Mouse (Mus musculus): ENCODE results near the gene Ankrd12. TPM values are rescaled to one million over a fixed set of nuclear protein-coding genes. Genes with fewer than 3 reads are reported as not detected.
"Not testable (repeated sequence)": the region's sequence is repeated elsewhere in the genome, so short reads cannot be mapped to it uniquely, and the experiment has no call there.

Ankrd12 gene
- total RNA-seq, 2 experiments from 2014 or later, result 25.2 to 32.1 TPM

- DNase-seq (ENCODE audit: low spot score in 2 of 2), result no peak
Measured at GRCm38 (mm10) chr17:66085038-66085437, 8.1 kb upstream of the Ankrd12 start.

GRCm38 (mm10) chr17:66084486-66084885, 7.6 kb upstream of the Ankrd12 start:
- no peak for DNase-seq (ENCODE audit: low spot score in 2 of 2)

GRCm38 (mm10) chr17:66077437-66077850, 555 bp upstream of the Ankrd12 start:
- DNase-seq (ENCODE audit: low spot score in 2 of 2), result no peak

GRCm38 (mm10) chr17:66076174-66076927, 538 bp downstream of the Ankrd12 start:
- peak; percentile 51 to 52 for DNase-seq (ENCODE audit: low spot score in 2 of 2)

- no peak for DNase-seq (ENCODE audit: low spot score in 2 of 2)
Measured at GRCm38 (mm10) chr17:66075827-66076173, 1.1 kb downstream of the Ankrd12 start.

- DNase-seq (ENCODE audit: low spot score in 2 of 2), result no peak
Measured at GRCm38 (mm10) chr17:66073971-66074370, 2.9 kb downstream of the Ankrd12 start.

- DNase-seq (ENCODE audit: low spot score in 2 of 2), result not testable (repeated sequence)
Measured at GRCm38 (mm10) chr17:66069036-66069435, 7.9 kb downstream of the Ankrd12 start.

GRCm38 (mm10) chr17:66065115-66065514, 11.8 kb downstream of the Ankrd12 start:
- no peak for DNase-seq (ENCODE audit: low spot score in 2 of 2)

- no peak for DNase-seq (ENCODE audit: low spot score in 2 of 2)
Measured at GRCm38 (mm10) chr17:66061241-66061938, 15.5 kb downstream of the Ankrd12 start.

- no peak for DNase-seq (ENCODE audit: low spot score in 2 of 2)
Measured at GRCm38 (mm10) chr17:66058160-66058559, 18.7 kb downstream of the Ankrd12 start.

GRCm38 (mm10) chr17:66057145-66057544, 19.7 kb downstream of the Ankrd12 start:
- DNase-seq (ENCODE audit: low spot score in 2 of 2), result no peak

GRCm38 (mm10) chr17:66053349-66053748, 23.5 kb downstream of the Ankrd12 start:
- DNase-seq (ENCODE audit: low spot score in 2 of 2), result no peak

- DNase-seq (ENCODE audit: low spot score in 2 of 2), result no peak
Measured at GRCm38 (mm10) chr17:66048795-66049194, 28.1 kb downstream of the Ankrd12 start.

- no peak for DNase-seq (ENCODE audit: low spot score in 2 of 2)
Measured at GRCm38 (mm10) chr17:66048199-66048598, 28.7 kb downstream of the Ankrd12 start.

- not testable (repeated sequence) for DNase-seq (ENCODE audit: low spot score in 2 of 2)
Measured at GRCm38 (mm10) chr17:66043679-66044078, 33.2 kb downstream of the Ankrd12 start.

- DNase-seq (ENCODE audit: low spot score in 2 of 2), result no peak
Measured at GRCm38 (mm10) chr17:66041020-66041419, 35.9 kb downstream of the Ankrd12 start.

GRCm38 (mm10) chr17:66033239-66033638, 43.6 kb downstream of the Ankrd12 start:
- DNase-seq (ENCODE audit: low spot score in 2 of 2), result no peak

- no peak for DNase-seq (ENCODE audit: low spot score in 2 of 2)
Measured at GRCm38 (mm10) chr17:66031991-66032390, 44.9 kb downstream of the Ankrd12 start.

- no peak for DNase-seq (ENCODE audit: low spot score in 2 of 2)
Measured at GRCm38 (mm10) chr17:66024211-66024610, 52.7 kb downstream of the Ankrd12 start.

- no peak for DNase-seq (ENCODE audit: low spot score in 2 of 2)
Measured at GRCm38 (mm10) chr17:66011790-66012189, 65.1 kb downstream of the Ankrd12 start.

GRCm38 (mm10) chr17:66007892-66008291, 69.0 kb downstream of the Ankrd12 start:
- no peak for DNase-seq (ENCODE audit: low spot score in 2 of 2)

GRCm38 (mm10) chr17:66007473-66007872, 69.4 kb downstream of the Ankrd12 start:
- no peak for DNase-seq (ENCODE audit: low spot score in 2 of 2)

All from adrenal gland, adult 18-20 months (tissue).